Mouse (Mus musculus) fibroblast of lung, adult 2 months (primary cell): ENCODE results near the gene Hist1h4h.

Experiments used
- DNase-seq: peaks from one replicate; pipeline ENCODE4 v3.0.0-alpha.2; 2011; ENCODE audit warnings: low read depth

The Hist1h4h gene

GRCm38 (mm10) chr13:23530901-23531875, at the start of gene Hist1h4h:
TSS of gene Hist1h4h (plus strand) at chr13:23531050.
- DNase-seq, result peak; percentile 91

GRCm38 (mm10) chr13:23483153-23483552, 47.7 kb upstream of the Hist1h4h start:
- no peak for DNase-seq

GRCm38 (mm10) chr13:23485271-23485670, 45.6 kb upstream of the Hist1h4h start:
- DNase-seq, result no peak

DNA sequence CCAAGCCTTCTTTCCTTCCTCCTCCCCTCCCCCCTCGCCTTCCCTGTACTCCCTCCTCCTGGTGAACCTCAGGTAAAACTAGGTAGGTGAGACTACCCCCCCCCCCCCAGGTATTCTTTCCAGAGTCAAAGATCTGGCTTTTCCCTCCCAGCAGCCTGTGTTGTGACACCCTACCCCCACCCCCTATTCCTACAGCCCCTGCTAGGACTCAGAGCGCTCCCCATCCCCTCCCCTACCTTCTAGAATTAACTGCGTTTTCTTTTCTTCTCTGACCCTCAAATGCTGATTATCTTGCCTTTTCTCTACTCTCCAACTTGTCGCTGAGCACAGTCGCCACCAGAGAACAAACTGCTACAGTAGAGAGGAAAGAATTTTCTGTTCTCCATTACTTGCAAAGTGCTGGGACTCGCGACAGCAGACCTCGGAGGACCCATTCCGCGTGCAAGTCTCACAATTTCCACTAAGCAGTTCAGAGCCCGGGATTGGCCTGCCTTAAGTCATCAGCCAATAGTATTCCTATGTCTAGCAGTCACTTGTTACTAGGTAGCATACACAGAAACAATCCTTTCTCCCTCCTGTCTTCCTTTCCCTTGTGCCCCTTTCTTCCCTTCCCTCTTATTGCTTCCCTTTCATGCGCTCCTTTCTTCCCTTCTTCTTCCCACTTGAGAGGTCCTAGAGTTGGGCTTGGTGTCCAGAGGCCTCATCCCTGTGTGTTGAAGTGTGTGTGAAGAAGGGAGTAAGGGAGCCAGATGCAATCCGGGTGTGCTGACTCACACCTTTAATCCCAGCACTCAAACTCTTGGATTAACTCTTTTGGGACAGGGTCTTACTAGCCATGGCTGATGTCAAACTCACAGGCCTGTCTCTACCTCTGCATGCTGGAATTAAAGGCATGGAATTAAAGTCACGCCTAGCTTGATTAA, 42.2 kb upstream of the Hist1h4h start, which contains the start of gene Btn2a2:
Gene Btn2a2, minus strand, starts transcription at position 458 of the 923 bp plus-strand sequence.
- DNase-seq, result peak; percentile 48

DNA sequence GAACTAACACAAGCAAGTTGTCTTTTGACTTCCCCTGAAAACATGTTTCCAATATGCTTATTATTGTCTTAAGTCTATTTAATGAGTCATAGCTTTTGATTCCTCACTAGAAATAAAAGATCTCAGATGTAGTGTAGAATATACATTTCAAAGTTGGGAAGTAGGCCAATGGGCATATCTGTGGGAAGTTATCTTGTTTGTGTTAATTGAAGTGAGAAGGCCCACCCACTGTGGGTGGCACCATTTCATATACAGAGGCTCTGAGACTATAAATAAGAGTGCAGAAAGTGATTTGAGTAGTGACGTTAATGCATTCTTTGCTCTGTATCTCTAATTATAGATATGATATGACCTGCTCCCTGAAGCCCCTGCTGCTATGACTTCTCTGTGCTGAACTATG, 40.0 kb upstream of the Hist1h4h start:
- DNase-seq, result no peak

DNA sequence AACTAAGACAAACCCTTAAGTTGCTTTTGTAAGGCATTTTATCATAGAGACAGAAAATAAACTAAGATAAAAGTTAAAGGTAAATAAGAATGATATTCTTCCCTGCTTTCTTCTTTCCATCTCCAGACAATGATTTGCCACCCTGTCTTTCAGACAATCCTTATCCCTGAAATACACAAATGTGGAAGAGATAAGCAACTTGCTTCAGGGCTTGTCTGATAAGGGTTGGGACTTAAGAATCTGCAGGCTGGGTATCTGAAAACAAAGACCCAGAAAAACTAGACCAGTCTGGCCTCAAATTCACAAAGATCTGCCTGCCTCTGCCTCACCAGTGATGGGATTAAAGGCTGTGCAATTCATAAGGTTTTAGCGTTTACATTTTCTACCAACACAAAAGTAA, 39.6 kb upstream of the Hist1h4h start:
- no peak for DNase-seq

DNA sequence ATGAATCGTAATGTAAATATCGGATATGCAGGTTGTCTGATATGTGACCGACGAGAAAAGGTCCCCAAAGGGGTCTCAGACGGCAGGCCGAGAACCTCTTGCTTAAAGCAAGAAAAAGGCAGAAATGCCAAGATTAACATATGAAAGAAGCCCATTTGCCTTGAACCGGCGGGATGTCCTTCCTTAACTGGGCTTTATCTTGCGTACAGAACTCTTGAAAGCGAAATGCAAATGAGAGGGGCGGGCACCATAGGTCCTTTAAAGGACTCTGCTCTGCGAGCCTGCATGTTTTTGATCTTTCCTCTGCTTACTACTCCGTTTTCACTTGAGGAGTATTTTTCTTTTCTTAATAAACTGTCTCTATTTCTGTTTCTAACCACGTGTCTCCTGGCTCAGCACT, 38.9 kb upstream of the Hist1h4h start:
- no peak for DNase-seq

GRCm38 (mm10) chr13:23495526-23495925, 35.3 kb upstream of the Hist1h4h start:
- no peak for DNase-seq

DNA sequence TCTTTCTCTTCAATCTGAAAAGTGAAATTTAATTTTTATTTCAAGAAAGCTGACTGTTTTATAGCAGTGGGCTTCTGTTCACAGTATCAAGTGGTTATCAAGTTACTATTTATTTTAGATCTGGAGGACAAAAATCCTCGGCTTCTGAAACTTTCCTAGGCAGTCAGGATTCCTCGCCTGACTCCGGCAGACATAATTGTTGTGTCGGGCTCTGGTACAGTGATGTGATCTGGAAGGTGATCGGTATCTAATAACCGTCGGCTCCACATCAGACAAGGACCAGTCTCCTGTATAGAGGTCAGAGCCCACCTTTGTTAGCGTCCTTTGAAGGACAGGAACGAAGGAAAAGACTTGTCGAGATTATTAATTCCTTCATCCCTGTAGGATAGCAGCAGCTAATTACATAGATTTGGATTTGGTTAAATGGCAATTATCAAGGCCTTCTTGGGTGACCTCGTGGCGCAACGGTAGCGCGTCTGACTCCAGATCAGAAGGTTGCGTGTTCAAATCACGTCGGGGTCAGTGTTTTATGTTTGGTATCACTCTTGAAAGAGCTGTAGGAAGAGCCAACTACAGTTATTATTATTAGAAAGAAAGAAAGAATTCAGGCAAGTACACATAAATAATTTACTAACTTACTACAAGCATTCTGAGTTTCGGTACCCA, 33.1 kb upstream of the Hist1h4h start:
- DNase-seq, result no peak

DNA sequence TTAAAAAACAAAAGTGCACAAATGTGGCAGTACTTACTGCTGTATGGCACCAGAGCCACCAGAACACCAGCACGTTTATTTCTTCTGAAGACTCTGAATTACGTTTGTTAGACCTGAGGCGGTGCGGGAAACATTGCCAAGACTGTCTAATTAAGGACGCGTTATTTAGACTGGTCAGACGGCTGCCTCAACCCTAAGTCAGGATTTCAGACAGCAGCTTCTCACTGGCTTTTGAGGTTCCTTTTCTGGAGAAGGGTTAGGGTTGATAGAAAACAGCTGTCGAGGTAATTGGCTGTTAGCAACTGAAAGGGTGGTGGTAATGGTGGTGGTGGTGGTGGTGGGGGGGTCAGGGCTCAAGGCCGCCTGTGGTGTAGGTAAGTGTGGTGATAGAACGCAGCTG, 32.2 kb upstream of the Hist1h4h start:
- no peak for DNase-seq

DNA sequence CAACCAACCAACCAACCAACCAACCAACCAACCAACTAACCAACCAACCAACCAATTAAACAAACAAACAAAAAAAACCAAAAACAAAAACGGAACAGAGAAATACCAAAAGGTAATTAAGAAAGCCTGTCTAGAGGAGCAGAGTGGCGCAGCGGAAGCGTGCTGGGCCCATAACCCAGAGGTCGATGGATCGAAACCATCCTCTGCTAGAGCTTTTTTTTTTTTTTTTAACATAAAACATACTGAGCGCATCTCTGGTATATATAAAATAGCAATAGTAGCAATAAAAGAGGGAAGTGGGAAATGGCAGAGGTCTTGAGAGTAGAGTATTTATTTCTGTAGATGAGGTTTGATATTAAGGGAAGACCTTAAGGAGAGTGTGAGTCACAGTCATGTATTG, 30.9 kb upstream of the Hist1h4h start:
- DNase-seq, result no peak

- DNase-seq, result no peak
Measured at GRCm38 (mm10) chr13:23500424-23501200, 30.2 kb upstream of the Hist1h4h start.

DNA sequence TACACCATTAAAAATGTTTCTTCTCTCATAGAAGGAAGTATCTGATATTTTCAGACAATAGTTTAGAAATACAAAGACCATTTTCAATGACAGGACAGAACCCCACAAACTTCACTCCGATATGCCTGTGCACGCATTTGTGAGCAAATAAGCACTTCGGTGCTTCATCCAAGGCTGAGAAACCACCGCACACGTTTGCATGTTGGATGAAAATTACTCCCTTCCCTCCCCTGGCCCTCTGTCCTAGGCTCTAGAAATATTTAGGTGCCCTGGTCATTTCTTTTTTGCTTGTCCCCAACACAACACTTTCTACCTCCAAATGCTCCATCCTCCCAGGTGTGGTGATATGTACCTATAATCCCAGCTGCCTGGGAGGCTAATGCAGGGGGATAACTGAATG, 29.3 kb upstream of the Hist1h4h start:
- no peak for DNase-seq

DNA sequence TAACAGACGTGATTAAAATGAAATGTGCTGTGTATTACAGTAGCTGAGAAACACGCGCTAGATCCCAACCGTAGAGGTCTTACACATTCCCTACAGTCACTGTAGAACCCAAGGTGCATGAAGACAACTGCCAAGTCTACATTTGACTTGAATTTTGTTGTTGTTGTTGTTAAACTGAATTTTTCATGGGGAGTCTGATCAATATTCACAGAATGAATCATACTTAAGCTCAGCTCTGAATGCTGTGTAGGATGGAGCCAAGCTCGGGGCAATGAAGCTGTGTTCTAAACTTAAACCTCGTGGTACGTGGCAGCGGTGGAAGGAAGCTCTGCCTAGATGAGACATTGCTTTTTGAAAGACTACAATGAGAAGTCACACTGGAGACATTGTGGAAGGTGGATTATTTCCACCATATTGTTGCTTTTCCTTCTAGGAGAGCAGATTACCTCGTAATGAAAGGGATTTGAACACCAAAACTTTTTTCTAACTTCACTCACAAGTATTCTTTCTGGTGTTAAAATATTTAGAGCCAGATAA, 28.8 kb upstream of the Hist1h4h start:
- no peak for DNase-seq

- DNase-seq, result no peak
Measured at GRCm38 (mm10) chr13:23502916-23503315, 27.9 kb upstream of the Hist1h4h start.

DNA sequence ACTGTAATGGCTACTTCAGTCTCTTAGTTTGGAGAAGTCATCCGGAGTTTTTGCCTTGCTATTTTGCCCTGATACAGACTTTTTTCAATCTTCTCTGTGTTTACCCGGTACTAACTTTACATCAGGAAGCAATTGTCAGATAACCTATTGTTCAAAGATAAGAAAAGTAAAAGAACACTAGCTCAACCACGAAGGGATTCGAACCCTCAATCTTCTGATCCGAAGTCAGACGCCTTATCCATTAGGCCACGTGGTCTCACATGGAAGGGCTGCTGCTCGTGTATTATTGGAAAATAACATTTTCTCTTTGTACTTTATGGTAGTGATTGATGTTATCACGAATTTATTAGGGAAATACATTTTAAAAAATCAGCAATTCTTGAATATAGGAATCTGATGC, 27.1 kb upstream of the Hist1h4h start:
- no peak for DNase-seq

DNA sequence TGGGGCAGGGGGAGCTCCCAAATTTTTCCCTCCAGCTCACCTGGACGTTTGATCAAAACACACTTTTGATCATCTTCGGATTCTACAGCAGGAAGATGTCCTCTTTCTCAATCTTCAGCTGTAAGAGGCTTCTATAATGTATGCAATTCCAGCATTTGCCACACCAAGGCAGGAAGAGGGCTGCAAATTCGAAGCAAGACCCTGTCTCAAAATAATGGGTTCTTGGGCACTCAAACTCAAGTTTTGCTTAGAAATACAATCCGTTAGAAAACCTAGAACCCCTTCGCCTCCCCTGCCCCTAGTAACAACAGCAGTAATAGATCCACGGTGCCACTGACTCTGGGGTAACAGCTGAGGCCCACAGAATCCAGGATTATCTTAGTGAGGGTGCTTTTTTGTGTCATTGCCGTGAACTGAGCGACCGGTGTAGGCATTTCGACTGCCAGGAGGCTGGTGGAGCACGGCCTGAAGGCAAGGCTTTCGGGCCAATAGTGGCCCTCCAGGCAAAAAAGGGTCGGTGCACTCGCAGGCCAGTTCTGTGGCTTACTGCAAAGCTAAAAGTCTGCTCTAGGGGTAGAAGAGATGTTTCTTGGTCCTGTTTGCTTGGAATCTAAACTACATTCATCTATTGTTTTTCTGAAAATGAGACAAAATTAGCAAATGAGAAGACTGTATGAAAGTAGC, 25.0 kb upstream of the Hist1h4h start:
- DNase-seq, result no peak

DNA sequence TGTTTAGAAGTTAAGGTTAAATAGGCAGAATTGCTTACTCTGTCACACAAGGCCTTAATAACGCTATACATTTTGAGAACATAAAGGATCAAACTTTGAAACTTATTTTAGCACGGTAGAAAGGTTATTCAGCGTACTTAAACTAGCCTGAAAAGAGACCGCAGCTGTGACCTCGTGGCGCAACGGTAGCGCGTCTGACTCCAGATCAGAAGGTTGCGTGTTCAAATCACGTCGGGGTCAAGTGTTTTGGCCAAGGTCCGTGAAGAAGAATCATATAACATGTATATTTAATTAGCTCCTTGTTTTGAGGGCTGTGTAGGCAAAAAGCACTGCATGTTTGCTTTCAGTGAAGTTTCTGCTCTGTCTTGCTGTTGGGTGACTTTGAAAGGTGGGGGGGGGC, 24.5 kb upstream of the Hist1h4h start:
- DNase-seq, result no peak

DNA sequence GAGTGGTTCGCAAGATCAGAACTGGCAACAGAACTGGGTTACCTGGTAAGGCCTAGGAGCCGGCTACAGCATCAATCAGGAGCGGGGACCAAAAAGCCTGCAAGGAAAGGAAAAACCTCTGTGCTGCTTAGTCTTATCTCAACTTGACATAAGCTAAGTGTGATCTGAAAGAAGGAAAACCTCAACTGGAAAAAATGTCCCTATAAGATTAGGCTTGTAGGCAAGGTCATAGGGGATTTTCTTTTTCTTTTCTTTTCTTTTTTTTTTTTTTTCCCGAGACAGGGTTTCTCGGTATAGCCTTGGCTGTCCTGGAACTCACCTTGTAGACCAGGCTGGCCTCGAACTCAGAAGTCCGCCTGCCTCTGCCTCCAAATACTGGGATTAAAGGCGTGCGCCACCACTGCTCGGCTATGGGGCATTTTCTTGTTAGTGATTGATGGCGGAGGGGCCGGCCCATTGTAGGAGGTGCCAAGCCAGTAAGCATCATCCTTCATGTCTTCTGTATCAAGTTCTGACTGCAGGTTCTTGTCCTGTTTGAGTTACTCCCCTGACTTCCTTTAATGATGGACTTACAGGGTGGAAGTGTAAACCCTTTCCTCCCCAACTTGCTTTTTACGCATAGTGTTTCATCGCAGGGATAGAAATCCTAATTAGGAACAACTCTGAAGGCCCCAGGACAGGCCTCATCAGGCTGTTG, 23.9 kb upstream of the Hist1h4h start:
- no peak for DNase-seq

GRCm38 (mm10) chr13:23510127-23510526, 20.7 kb upstream of the Hist1h4h start:
- DNase-seq, result no peak
